Mouse (Mus musculus): Measurements from ENCODE around the gene Dmap1. TPM values are rescaled to one million over a fixed set of nuclear protein-coding genes. Genes with fewer than 3 reads are reported as not detected.

Gene Dmap1
- polyA plus RNA-seq, 1 experiment from 2014 or later: 83.3 TPM

- Histone ChIP-seq H3K9me3 (replicated peaks; ENCODE audit: control insufficient read depth, low read length, poor library complexity, severe bottlenecking) (no peaks in the 10 kb centered on the region), H3K9ac (ENCODE audit: low read depth, low read length) (no peak overlapping the region), H3K27me3 (ENCODE audit: control insufficient read depth, insufficient read depth, low read depth, low read length) (no peaks in the 10 kb centered on the region), H3K36me3 (ENCODE audit: control insufficient read depth, insufficient read depth, low read length) (no peaks in the 10 kb centered on the region), H3K4me2 (ENCODE audit: low read length) (no peak overlapping the region), H3K4me1 (ENCODE audit: control insufficient read depth, insufficient read depth, low read length) (peaks cover 14% of the 10 kb centered on the region), H3K4me3 (ENCODE audit: low read depth, low read length) (no peak overlapping the region), H3K27ac (ENCODE audit: low read length) (peak overlapping the region; percentile 77)
- WGBS: 71% methylated on average over 4 of the region's 4 CpGs
- ATAC-seq: 0 out of 2 replicates have a peak, but pooled peaks have one; percentile 5
Measured at GRCm38 (mm10) chr4:117636152-117636551, 45.9 kb downstream of the Dmap1 start.

DNA sequence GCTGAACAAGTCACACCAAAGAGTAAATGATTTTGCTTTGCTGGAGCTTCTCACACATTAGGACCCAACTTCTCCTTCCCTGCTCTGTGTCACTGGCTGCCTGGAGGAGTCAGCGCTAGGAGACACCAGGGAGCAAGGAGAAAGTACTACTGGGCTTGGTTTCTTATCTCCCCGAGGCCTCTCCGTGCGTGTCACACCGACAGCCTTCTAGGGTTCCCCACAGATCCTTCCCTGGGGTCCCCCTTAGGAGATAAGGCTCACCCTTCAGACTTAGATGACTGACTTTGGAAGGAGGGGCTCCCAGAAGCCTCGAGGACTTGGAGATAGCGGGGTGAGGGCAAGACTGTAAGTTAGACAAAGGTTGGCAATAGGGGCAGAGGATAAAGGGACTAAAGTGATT is 47.4 kb downstream of the Dmap1 start:
- no peak overlapping the region for H3K4me2 ChIP-seq (ENCODE audit: low read length)
- H3K9ac ChIP-seq (ENCODE audit: low read depth, low read length): no peak overlapping the region
- no peaks in the 10 kb centered on the region for H3K36me3 ChIP-seq (ENCODE audit: control insufficient read depth, insufficient read depth, low read length)
- H3K27me3 ChIP-seq (ENCODE audit: control insufficient read depth, insufficient read depth, low read depth, low read length): no peaks in the 10 kb centered on the region
- no peak for ATAC-seq
- no peak overlapping the region for H3K27ac ChIP-seq (ENCODE audit: low read length)
- H3K9me3 ChIP-seq (replicated peaks; ENCODE audit: control insufficient read depth, low read length, poor library complexity, severe bottlenecking): no peaks in the 10 kb centered on the region
- WGBS: 88% methylated on average over 7 of the region's 7 CpGs
- H3K4me1 ChIP-seq (ENCODE audit: control insufficient read depth, insufficient read depth, low read length): peaks cover 20% of the 10 kb centered on the region
- no peak overlapping the region for H3K4me3 ChIP-seq (ENCODE audit: low read depth, low read length)

DNA sequence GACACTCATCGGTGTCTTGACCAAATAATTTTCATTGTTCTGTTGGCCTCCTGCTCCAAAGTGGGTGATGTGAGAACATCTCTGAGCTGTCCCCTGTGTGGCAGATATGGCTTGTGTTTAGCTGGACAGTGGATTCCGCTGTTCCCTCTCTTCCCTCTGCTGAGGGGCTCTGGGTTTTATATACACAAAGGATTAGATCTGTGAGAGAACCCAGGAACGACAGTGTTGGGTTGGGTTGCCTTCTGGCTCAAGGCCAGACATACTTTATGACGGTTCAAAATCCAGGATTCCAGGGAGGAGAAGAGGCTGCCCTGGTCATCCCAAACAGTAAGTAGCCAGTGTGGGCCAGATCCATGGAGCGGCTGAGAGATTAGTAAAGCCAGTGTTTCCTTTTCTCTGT is 48.5 kb downstream of the Dmap1 start:
- WGBS: 68% methylated on average over 5 of the region's 5 CpGs
- no peak overlapping the region for H3K4me3 ChIP-seq (ENCODE audit: low read depth, low read length)
- H3K9ac ChIP-seq (ENCODE audit: low read depth, low read length): no peak overlapping the region
- ATAC-seq: no peak
- no peaks in the 10 kb centered on the region for H3K9me3 ChIP-seq (replicated peaks; ENCODE audit: control insufficient read depth, low read length, poor library complexity, severe bottlenecking)
- no peak overlapping the region for H3K4me2 ChIP-seq (ENCODE audit: low read length)
- no peaks in the 10 kb centered on the region for H3K27me3 ChIP-seq (ENCODE audit: control insufficient read depth, insufficient read depth, low read depth, low read length)
- H3K27ac ChIP-seq (ENCODE audit: low read length): no peak overlapping the region
- peaks cover 23% of the 10 kb centered on the region for H3K4me1 ChIP-seq (ENCODE audit: control insufficient read depth, insufficient read depth, low read length)
- H3K36me3 ChIP-seq (ENCODE audit: control insufficient read depth, insufficient read depth, low read length): no peaks in the 10 kb centered on the region

GRCm38 (mm10) chr4:117630053-117630670 is 51.9 kb downstream of the Dmap1 start:
- H3K4me1 ChIP-seq (ENCODE audit: control insufficient read depth, insufficient read depth, low read length): peaks cover 9% of the 10 kb centered on the region; the same call in 1 of the 2 replicates
- no peak overlapping the region for H3K9ac ChIP-seq (ENCODE audit: low read depth, low read length)
- H3K4me2 ChIP-seq (ENCODE audit: low read length): no peak overlapping the region
- H3K27me3 ChIP-seq (ENCODE audit: control insufficient read depth, insufficient read depth, low read depth, low read length): no peaks in the 10 kb centered on the region
- H3K36me3 ChIP-seq (ENCODE audit: control insufficient read depth, insufficient read depth, low read length): no peaks in the 10 kb centered on the region
- peak; percentile 57; the same call in 1 of the 2 replicates for ATAC-seq
- WGBS: 70% methylated on average over 6 of the region's 6 CpGs
- no peak overlapping the region for H3K27ac ChIP-seq (ENCODE audit: low read length)
- H3K4me3 ChIP-seq (ENCODE audit: low read depth, low read length): no peak overlapping the region
- H3K9me3 ChIP-seq (replicated peaks; ENCODE audit: control insufficient read depth, low read length, poor library complexity, severe bottlenecking): no peaks in the 10 kb centered on the region

GRCm38 (mm10) chr4:117628464-117628863 is 53.6 kb downstream of the Dmap1 start:
- no peak overlapping the region for H3K9ac ChIP-seq (ENCODE audit: low read depth, low read length)
- H3K4me1 ChIP-seq (ENCODE audit: control insufficient read depth, insufficient read depth, low read length): peaks cover 9% of the 10 kb centered on the region; the same call in 1 of the 2 replicates
- no peak overlapping the region for H3K4me3 ChIP-seq (ENCODE audit: low read depth, low read length)
- no peak for ATAC-seq
- H3K36me3 ChIP-seq (ENCODE audit: control insufficient read depth, insufficient read depth, low read length): no peaks in the 10 kb centered on the region
- no peaks in the 10 kb centered on the region for H3K9me3 ChIP-seq (replicated peaks; ENCODE audit: control insufficient read depth, low read length, poor library complexity, severe bottlenecking)
- WGBS: 63% methylated on average over 1 of the region's 1 CpGs
- no peaks in the 10 kb centered on the region for H3K27me3 ChIP-seq (ENCODE audit: control insufficient read depth, insufficient read depth, low read depth, low read length)
- H3K27ac ChIP-seq (ENCODE audit: low read length): no peak overlapping the region
- H3K4me2 ChIP-seq (ENCODE audit: low read length): no peak overlapping the region

Other genes with a start within 250 kb of the Dmap1 start
- 137 and 150 TPM in 2 replicates for gene Rnf220, start 185.2 kb downstream of the Dmap1 start, polyA plus RNA-seq (2015; fragmentation: Nextera tagmentation; extraction: Ambion mirVana)
- gene Eri3, start 131.9 kb downstream of the Dmap1 start, polyA plus RNA-seq (2015; fragmentation: Nextera tagmentation; extraction: Ambion mirVana): 256 and 282 TPM in 2 replicates
- not detected in 2 replicates for gene Gm12845, start 42.1 kb upstream of the Dmap1 start, polyA plus RNA-seq (2015; fragmentation: Nextera tagmentation; extraction: Ambion mirVana)
- gene Klf17, start 83.4 kb upstream of the Dmap1 start, polyA plus RNA-seq (2015; fragmentation: Nextera tagmentation; extraction: Ambion mirVana): not detected in 2 replicates
- gene Slc6a9, start 152.2 kb upstream of the Dmap1 start, polyA plus RNA-seq (2015; fragmentation: Nextera tagmentation; extraction: Ambion mirVana): 32.2 and 45.9 TPM in 2 replicates
- 2.3 and 2.4 TPM in 2 replicates for gene Ccdc24, start 190.3 kb upstream of the Dmap1 start, polyA plus RNA-seq (2015; fragmentation: Nextera tagmentation; extraction: Ambion mirVana)
- 58.8 and 65.5 TPM in 2 replicates for gene B4galt2, start 201.2 kb upstream of the Dmap1 start, polyA plus RNA-seq (2015; fragmentation: Nextera tagmentation; extraction: Ambion mirVana)
- gene Atp6v0b, start 205.1 kb upstream of the Dmap1 start, polyA plus RNA-seq (2015; fragmentation: Nextera tagmentation; extraction: Ambion mirVana): 581 and 673 TPM in 2 replicates
- 21.2 and 23.1 TPM in 2 replicates for gene Dph2, start 209.8 kb upstream of the Dmap1 start, polyA plus RNA-seq (2015; fragmentation: Nextera tagmentation; extraction: Ambion mirVana)
- 66.9 and 69.5 TPM in 2 replicates for gene Ipo13, start 232.7 kb upstream of the Dmap1 start, polyA plus RNA-seq (2015; fragmentation: Nextera tagmentation; extraction: Ambion mirVana)
- gene Artn, start 247.5 kb upstream of the Dmap1 start, polyA plus RNA-seq (2015; fragmentation: Nextera tagmentation; extraction: Ambion mirVana): 0.75 and 0.92 TPM in 2 replicates